Mouse (Mus musculus) forebrain, embryonic 12.5 days (tissue): Measurements from ENCODE around the gene Sf3a3. TPM values are rescaled to one million over a fixed set of nuclear protein-coding genes. Genes with fewer than 3 reads are reported as not detected.
"Not testable (repeated sequence)": the region's sequence is repeated elsewhere in the genome, so short reads cannot be mapped to it uniquely, and the experiment has no call there.

ENCODE experiments used
- ATAC-seq: fragments of 200-750 bp; cut with Nextera tagmentation; 2 replicates; pipeline ENCODE4 v1.8.0; 2017; ENCODE audit warnings: moderate TSS enrichment; ENCODE audit not compliant: low FRiP score
- H3K27ac ChIP-seq: fragments of 300-500 bp; sonication (generic); 2 replicates; pipeline ENCODE4 v1.5.1; 2016; ENCODE audit warnings: mild to moderate bottlenecking
- H3K27me3 ChIP-seq: fragments of 300-500 bp; sonication (generic); 2 replicates; pipeline ENCODE4 v1.6.1; 2016; ENCODE audit warnings: mild to moderate bottlenecking
- H3K36me3 ChIP-seq: fragments of 300-500 bp; sonication (generic); replicated peaks from 2 replicates; pipeline ENCODE4 v1.6.1; 2016; ENCODE audit warnings: mild to moderate bottlenecking
- H3K4me1 ChIP-seq: fragments of 300-500 bp; sonication (generic); 2 replicates; pipeline ENCODE4 v1.6.1; 2016
- H3K4me2 ChIP-seq: fragments of 300-500 bp; sonication (generic); 2 replicates; pipeline ENCODE4 v1.6.1; 2016; ENCODE audit warnings: mild to moderate bottlenecking, moderate library complexity
- H3K4me3 ChIP-seq: fragments of 300-500 bp; sonication (generic); replicated peaks from 2 replicates; pipeline ENCODE4 v1.5.1; 2016; ENCODE audit warnings: mild to moderate bottlenecking
- H3K9ac ChIP-seq: fragments of 300-500 bp; sonication (generic); 2 replicates; pipeline ENCODE4 v1.6.1; 2016; ENCODE audit warnings: mild to moderate bottlenecking
- H3K9me3 ChIP-seq: fragments of 300-500 bp; sonication (generic); 2 replicates; pipeline ENCODE4 v1.6.1; 2016
- WGBS: fragments of 180-500 bp; shearing (Covaris S2); methylation state at CpG from one replicate; pipeline ENCODE4 v1.1.7; 2016; 5-methylcytosine and 5-hydroxymethylcytosine counted together
- polyA plus RNA-seq: library from polyadenylated mRNA; unstranded; fragments of >200 nt; fragmentation: Nextera tagmentation; extraction: Ambion mirVana; gene quantifications from 2 replicates; pipeline ENCODE4 v1.2.1, GENCODE M21; 2016

Sf3a3 gene
- polyA plus RNA-seq, 1 experiment from 2014 or later, result 203 TPM

- WGBS, result 86% methylated on average over 6 of the region's 6 CpGs
- Histone ChIP-seq H3K4me2 (no peak overlapping the region), H3K9ac (no peak overlapping the region), H3K4me1 (peaks cover 40% of the 10 kb centered on the region), H3K9me3 (no peaks in the 10 kb centered on the region), H3K27ac (no peak overlapping the region), H3K4me3 (no peak overlapping the region), H3K27me3 (peaks cover 21% of the 10 kb centered on the region), H3K36me3 (peaks cover 15% of the 10 kb centered on the region)
- ATAC-seq, result no peak
Measured at GRCm38 (mm10) chr4:124712618-124713017, 2.0 kb upstream of the Sf3a3 start.

- not testable (repeated sequence) for ATAC-seq, H3K4me2 ChIP-seq, H3K27ac ChIP-seq, H3K9ac ChIP-seq, H3K9me3 ChIP-seq, H3K4me3 ChIP-seq
- Histone ChIP-seq H3K36me3 (peaks cover 28% of the 10 kb centered on the region), H3K27me3 (peaks cover 16% of the 10 kb centered on the region), H3K4me1 (peaks cover 34% of the 10 kb centered on the region)
- WGBS, result 78% methylated on average over 5 of the region's 5 CpGs
Measured at GRCm38 (mm10) chr4:124713850-124714249, 726 bp upstream of the Sf3a3 start.

- Histone ChIP-seq H3K36me3 (peaks cover 76% of the 10 kb centered on the region), H3K9ac (no peak overlapping the region), H3K27me3 (no peaks in the 10 kb centered on the region), H3K4me2 (no peak overlapping the region), H3K4me3 (no peak overlapping the region), H3K27ac (no peak overlapping the region), H3K9me3 (no peaks in the 10 kb centered on the region), H3K4me1 (peaks cover 18% of the 10 kb centered on the region)
- 98% methylated on average over 4 of the region's 4 CpGs for WGBS
- ATAC-seq, result no peak
Measured at GRCm38 (mm10) chr4:124719101-124719500, 4.5 kb downstream of the Sf3a3 start.

GRCm38 (mm10) chr4:124726121-124726520 lies 11.5 kb downstream of the Sf3a3 start:
- Histone ChIP-seq H3K4me1 (no peaks in the 10 kb centered on the region), H3K36me3 (peaks cover 97% of the 10 kb centered on the region), H3K4me3 (no peak overlapping the region), H3K9ac (no peak overlapping the region), H3K27me3 (no peaks in the 10 kb centered on the region), H3K27ac (no peak overlapping the region), H3K4me2 (no peak overlapping the region), H3K9me3 (no peaks in the 10 kb centered on the region)
- no peak for ATAC-seq
- 80% methylated on average over 6 of the region's 6 CpGs for WGBS

GRCm38 (mm10) chr4:124736952-124737351 lies 22.4 kb downstream of the Sf3a3 start:
- no peaks in the 10 kb centered on the region for H3K27me3 ChIP-seq
- peaks cover 19% of the 10 kb centered on the region for H3K36me3 ChIP-seq
- no peak overlapping the region for H3K9ac ChIP-seq
- H3K4me2 ChIP-seq, result no peak overlapping the region
- H3K9me3 ChIP-seq, result no peaks in the 10 kb centered on the region
- WGBS, result 67% methylated on average over 2 of the region's 2 CpGs
- H3K27ac ChIP-seq, result no peak overlapping the region
- H3K4me1 ChIP-seq, result peaks cover 11% of the 10 kb centered on the region
- no peak overlapping the region for H3K4me3 ChIP-seq
- no peak for ATAC-seq

GRCm38 (mm10) chr4:124737486-124737885 lies 22.9 kb downstream of the Sf3a3 start:
- Histone ChIP-seq H3K4me3 (no peak overlapping the region), H3K9ac (no peak overlapping the region), H3K4me1 (peaks cover 16% of the 10 kb centered on the region), H3K36me3 (peaks cover 14% of the 10 kb centered on the region), H3K27me3 (no peaks in the 10 kb centered on the region), H3K27ac (no peak overlapping the region), H3K9me3 (no peaks in the 10 kb centered on the region), H3K4me2 (no peak overlapping the region)
- WGBS, result 82% methylated on average over 5 of the region's 5 CpGs
- ATAC-seq, result no peak

- no peak overlapping the region for H3K27ac ChIP-seq
- no peak overlapping the region for H3K9ac ChIP-seq
- H3K27me3 ChIP-seq, result no peaks in the 10 kb centered on the region
- H3K4me1 ChIP-seq, result peaks cover 16% of the 10 kb centered on the region
- H3K4me3 ChIP-seq, result no peak overlapping the region
- no peak for ATAC-seq
- peaks cover 9% of the 10 kb centered on the region for H3K36me3 ChIP-seq
- H3K9me3 ChIP-seq, result no peaks in the 10 kb centered on the region
- 65% methylated on average over 4 of the region's 4 CpGs for WGBS
- H3K4me2 ChIP-seq, result no peak overlapping the region
Measured at GRCm38 (mm10) chr4:124738013-124738412, 23.4 kb downstream of the Sf3a3 start.

- peaks cover 16% of the 10 kb centered on the region for H3K4me1 ChIP-seq
- H3K4me2 ChIP-seq, result no peak overlapping the region
- H3K9ac ChIP-seq, result no peak overlapping the region
- H3K36me3 ChIP-seq, result peaks cover under 1% of the 10 kb centered on the region
- H3K27me3 ChIP-seq, result no peaks in the 10 kb centered on the region
- no peak for ATAC-seq
- H3K9me3 ChIP-seq, result no peaks in the 10 kb centered on the region
- WGBS, result 71% methylated on average over 1 of the region's 1 CpGs
- H3K4me3 ChIP-seq, result no peak overlapping the region
- no peak overlapping the region for H3K27ac ChIP-seq
Measured at GRCm38 (mm10) chr4:124738783-124739182, 24.2 kb downstream of the Sf3a3 start.

- Histone ChIP-seq H3K4me1 (peaks cover 16% of the 10 kb centered on the region), H3K4me3 (peak within 1 kb of the TSS; percentile 58), H3K27me3 (no peaks in the 10 kb centered on the region), H3K4me2 (peak within 1 kb of the TSS; percentile 71), H3K9me3 (no peaks in the 10 kb centered on the region), H3K36me3 (0 out of 2 replicates have a peak, but pooled peaks cover 3% of the 10 kb centered on the region), H3K27ac (no peak within 1 kb of the TSS), H3K9ac (peak within 1 kb of the TSS; percentile 67)
- WGBS, result 19% methylated on average over 25 of the region's 25 CpGs
- ATAC-seq, result peak; percentile 89
Measured at GRCm38 (mm10) chr4:124741376-124742343, 27.1 kb downstream of the Sf3a3 start, which contains the start of gene Inpp5b. Gene Inpp5b, plus strand, starts transcription at chr4:124741850.

GRCm38 (mm10) chr4:124742839-124743238 lies 28.3 kb downstream of the Sf3a3 start:
- no peak for ATAC-seq
- Histone ChIP-seq H3K27me3 (no peaks in the 10 kb centered on the region), H3K4me2 (no peak overlapping the region), H3K27ac (no peak overlapping the region), H3K9me3 (no peaks in the 10 kb centered on the region), H3K36me3 (0 out of 2 replicates have a peak, but pooled peaks cover 3% of the 10 kb centered on the region), H3K4me1 (peaks cover 14% of the 10 kb centered on the region), H3K4me3 (no peak overlapping the region), H3K9ac (no peak overlapping the region)
- WGBS, result 84% methylated on average over 11 of the region's 11 CpGs

- Histone ChIP-seq H3K4me2 (no peak overlapping the region), H3K4me1 (peaks cover 16% of the 10 kb centered on the region), H3K36me3 (0 out of 2 replicates have a peak, but pooled peaks cover 3% of the 10 kb centered on the region), H3K9me3 (no peaks in the 10 kb centered on the region), H3K9ac (no peak overlapping the region), H3K4me3 (no peak overlapping the region), H3K27ac (no peak overlapping the region), H3K27me3 (peaks cover 10% of the 10 kb centered on the region)
- no peak for ATAC-seq
- WGBS, result 77% methylated on average over 7 of the region's 7 CpGs
Measured at GRCm38 (mm10) chr4:124746577-124746976, 32.0 kb downstream of the Sf3a3 start.

GRCm38 (mm10) chr4:124747851-124748250 lies 33.3 kb downstream of the Sf3a3 start:
- no peak overlapping the region for H3K4me3 ChIP-seq
- no peak overlapping the region for H3K27ac ChIP-seq
- H3K9ac ChIP-seq, result no peak overlapping the region
- WGBS, result 60% methylated on average over 4 of the region's 4 CpGs
- ATAC-seq, result no peak
- peaks cover 10% of the 10 kb centered on the region for H3K27me3 ChIP-seq
- H3K9me3 ChIP-seq, result no peaks in the 10 kb centered on the region
- 0 out of 2 replicates have a peak, but pooled peaks cover 3% of the 10 kb centered on the region for H3K36me3 ChIP-seq
- peaks cover 18% of the 10 kb centered on the region for H3K4me1 ChIP-seq
- no peak overlapping the region for H3K4me2 ChIP-seq
